Mouse (Mus musculus) olfactory bulb, adult 2 months (tissue): ENCODE data around the gene Spats2l.

Source experiments
- CTCF ChIP-seq: fragments of 200-500 bp; IDR thresholded peaks from 2 replicates; pipeline ENCODE4 v1.5.1; 2012; ENCODE audit warnings: low read depth, mild to moderate bottlenecking, low read length, moderate library complexity; ENCODE audit not compliant: insufficient read depth
- POLR2A ChIP-seq: fragments of 200-500 bp; IDR thresholded peaks from 2 replicates; pipeline ENCODE4 v1.6.1; 2012; ENCODE audit warnings: mild to moderate bottlenecking, low read depth, low read length, moderate library complexity; ENCODE audit not compliant: insufficient read depth

DNA sequence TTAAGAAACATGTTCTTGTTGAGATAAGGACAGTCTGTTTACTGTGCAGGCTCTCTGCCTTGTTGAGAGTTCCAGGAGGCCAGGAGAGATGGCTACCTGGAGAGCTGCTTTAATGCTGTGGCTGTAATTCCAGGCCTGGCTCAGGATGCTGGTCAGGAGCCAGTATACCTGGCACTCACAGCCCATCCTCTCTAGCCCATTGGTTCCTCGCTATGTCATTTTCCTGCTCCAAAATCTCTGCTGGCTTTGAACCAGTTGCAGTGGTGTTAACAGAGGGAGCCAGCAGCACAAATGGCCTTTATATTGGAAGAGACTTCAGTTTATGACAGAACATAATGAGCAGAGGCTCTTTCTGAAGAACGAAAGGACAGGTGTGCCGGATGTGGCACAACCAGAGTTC lies 127.5 kb downstream of the Spats2l start:
- TF ChIP-seq CTCF = no peak
- TF ChIP-seq POLR2A = no peak
